Mouse (Mus musculus) forebrain, postnatal 0 days (tissue): Measurements from ENCODE around the gene Rreb1. TPM values are rescaled to one million over a fixed set of nuclear protein-coding genes. Genes with fewer than 3 reads are reported as not detected.
A peak's percentile ranks its signal among the peaks of the same experiment; 100 is the strongest.

Experiments
- ATAC-seq: fragments of 200-750 bp; cut with Nextera tagmentation; 2 replicates; pipeline ENCODE4 v1.8.0; 2017; ENCODE audit warnings: mild to moderate bottlenecking, moderate library complexity
- DNase-seq: peaks from one replicate; pipeline ENCODE4 v3.0.0-alpha.2; 2015
- H3K27ac ChIP-seq: fragments of 300-500 bp; sonication (generic); 2 replicates; pipeline ENCODE4 v1.5.1; 2014; ENCODE audit warnings: low read depth, mild to moderate bottlenecking, antibody characterized with exemption, low read length, moderate library complexity, mixed read lengths
- H3K27me3 ChIP-seq: fragments of 300-500 bp; sonication (generic); 2 replicates; pipeline ENCODE4 v1.6.1; 2014; ENCODE audit warnings: mild to moderate bottlenecking, low read length, mixed read lengths; ENCODE audit not compliant: insufficient read depth
- H3K36me3 ChIP-seq: fragments of 300-500 bp; sonication (generic); 2 replicates; pipeline ENCODE4 v1.6.1; 2014; ENCODE audit warnings: mild to moderate bottlenecking, moderate library complexity; ENCODE audit not compliant: insufficient read depth
- H3K4me1 ChIP-seq: fragments of 300-500 bp; sonication (generic); 2 replicates; pipeline ENCODE4 v1.6.1; 2014; ENCODE audit warnings: antibody characterized with exemption; ENCODE audit not compliant: insufficient read depth
- H3K4me2 ChIP-seq: fragments of 300-500 bp; sonication (generic); 2 replicates; pipeline ENCODE4 v1.6.1; 2014; ENCODE audit warnings: low read depth, mild to moderate bottlenecking, moderate library complexity
- H3K4me3 ChIP-seq: fragments of 300-500 bp; sonication (generic); 2 replicates; pipeline ENCODE4 v1.5.1; 2014; ENCODE audit warnings: low read depth, low read length, mixed read lengths
- H3K9ac ChIP-seq: fragments of 300-500 bp; sonication (generic); 2 replicates; pipeline ENCODE4 v1.6.1; 2014; ENCODE audit warnings: mild to moderate bottlenecking
- H3K9me3 ChIP-seq: fragments of 300-500 bp; sonication (generic); 2 replicates; pipeline ENCODE4 v1.6.1; 2016; ENCODE audit warnings: low read length
- CTCF ChIP-seq: sonication (generic); IDR thresholded peaks from 2 replicates; pipeline ENCODE4 v1.5.1; 2016; ENCODE audit warnings: antibody characterized with exemption, control low read depth, low read depth
- WGBS: fragments of 180-500 bp; shearing (Covaris S2); extraction: QIAGEN DNeasy Blood & Tissue Kit; methylation state at CpG from one replicate; pipeline ENCODE4 v1.1.7; 2014; 5-methylcytosine and 5-hydroxymethylcytosine counted together
- polyA plus RNA-seq: library from polyadenylated mRNA; unstranded; fragments of >200 nt; fragmentation: Nextera tagmentation; extraction: Ambion mirVana; gene quantifications from 2 replicates; pipeline ENCODE4 v1.2.1, GENCODE M21; 2015
- total RNA-seq: library from RNA; depleted of rRNA; stranded (reverse); fragments of >200 nt; gene quantifications from 2 replicates; pipeline ENCODE4 v1.2.3, GENCODE M21; 2014

The Rreb1 gene
- total and polyA plus RNA-seq, 2 experiments from 2014 or later, result 1.6 to 4.9 TPM

GRCm38 (mm10) chr13:37930621-37931020 is 152.4 kb downstream of the Rreb1 start:
- Histone ChIP-seq H3K27ac (no peak overlapping the region), H3K27me3 (no peaks in the 10 kb centered on the region), H3K4me1 (no peaks in the 10 kb centered on the region), H3K9me3 (no peaks in the 10 kb centered on the region), H3K4me2 (no peak overlapping the region), H3K4me3 (no peak overlapping the region), H3K36me3 (no peaks in the 10 kb centered on the region; the same call in 1 of the 2 replicates), H3K9ac (no peak overlapping the region)
- DNase-seq, result no peak
- 94% methylated on average over 23 of the region's 23 CpGs for WGBS
- TF ChIP-seq CTCF, result no peak
- ATAC-seq, result no peak

- Histone ChIP-seq H3K27me3 (no peaks in the 10 kb centered on the region), H3K27ac (no peak overlapping the region), H3K9me3 (no peaks in the 10 kb centered on the region), H3K9ac (no peak overlapping the region), H3K36me3 (no peaks in the 10 kb centered on the region; the same call in 1 of the 2 replicates), H3K4me2 (no peak overlapping the region), H3K4me1 (no peaks in the 10 kb centered on the region), H3K4me3 (no peak overlapping the region)
- no peak for DNase-seq
- no peak for TF ChIP-seq CTCF
- 0 out of 2 replicates have a peak, but pooled peaks have one; percentile 25 for ATAC-seq
- WGBS, result 67% methylated on average over 27 of the region's 27 CpGs
Measured at GRCm38 (mm10) chr13:37931210-37931922, 153.2 kb downstream of the Rreb1 start.

- 85% methylated on average over 4 of the region's 4 CpGs for WGBS
Measured at GRCm38 (mm10) chr13:37934075-37934474, 155.9 kb downstream of the Rreb1 start.

GRCm38 (mm10) chr13:37934920-37935319 is 156.7 kb downstream of the Rreb1 start:
- no peaks in the 10 kb centered on the region for H3K36me3 ChIP-seq
- no peaks in the 10 kb centered on the region for H3K9me3 ChIP-seq
- WGBS, result 68% methylated on average over 8 of the region's 8 CpGs
- no peak overlapping the region for H3K9ac ChIP-seq
- no peak for TF ChIP-seq CTCF
- no peaks in the 10 kb centered on the region for H3K27me3 ChIP-seq
- DNase-seq, result no peak
- no peak; the same call in 1 of the 2 replicates for ATAC-seq
- H3K27ac ChIP-seq, result no peak overlapping the region
- no peak overlapping the region for H3K4me3 ChIP-seq
- no peaks in the 10 kb centered on the region for H3K4me1 ChIP-seq
- no peak overlapping the region for H3K4me2 ChIP-seq

More at GRCm38 (mm10) chr13:37934075-37934474, 155.9 kb downstream of the Rreb1 start:
- TF ChIP-seq CTCF, result no peak
- Histone ChIP-seq H3K4me2 (no peak overlapping the region), H3K9me3 (no peaks in the 10 kb centered on the region), H3K4me1 (no peaks in the 10 kb centered on the region), H3K36me3 (no peaks in the 10 kb centered on the region; the same call in 1 of the 2 replicates), H3K4me3 (no peak overlapping the region), H3K27me3 (no peaks in the 10 kb centered on the region), H3K27ac (no peak overlapping the region), H3K9ac (no peak overlapping the region)
- no peak for ATAC-seq
- DNase-seq, result no peak

- Histone ChIP-seq H3K36me3 (no peaks in the 10 kb centered on the region), H3K4me2 (no peak overlapping the region), H3K4me1 (no peaks in the 10 kb centered on the region), H3K9me3 (no peaks in the 10 kb centered on the region), H3K9ac (no peak overlapping the region), H3K4me3 (no peak overlapping the region), H3K27ac (no peak overlapping the region), H3K27me3 (no peaks in the 10 kb centered on the region)
- no peak for ATAC-seq
- 75% methylated on average over 3 of the region's 3 CpGs for WGBS
- no peak for TF ChIP-seq CTCF
- DNase-seq, result no peak
Measured at GRCm38 (mm10) chr13:37936351-37936750, 158.2 kb downstream of the Rreb1 start.

- ATAC-seq, result no peak
- Histone ChIP-seq H3K4me2 (no peak overlapping the region), H3K27me3 (no peaks in the 10 kb centered on the region), H3K9me3 (no peaks in the 10 kb centered on the region), H3K4me1 (no peaks in the 10 kb centered on the region), H3K36me3 (no peaks in the 10 kb centered on the region), H3K4me3 (no peak overlapping the region), H3K27ac (no peak overlapping the region), H3K9ac (no peak overlapping the region)
- DNase-seq, result no peak
- no peak for TF ChIP-seq CTCF
- 90% methylated on average over 2 of the region's 2 CpGs for WGBS
Measured at GRCm38 (mm10) chr13:37940167-37940566, 162.0 kb downstream of the Rreb1 start.

GRCm38 (mm10) chr13:37940649-37941048 is 162.4 kb downstream of the Rreb1 start:
- TF ChIP-seq CTCF, result no peak
- Histone ChIP-seq H3K27me3 (no peaks in the 10 kb centered on the region), H3K9ac (no peak overlapping the region), H3K4me2 (no peak overlapping the region), H3K36me3 (no peaks in the 10 kb centered on the region), H3K4me1 (no peaks in the 10 kb centered on the region), H3K9me3 (no peaks in the 10 kb centered on the region), H3K4me3 (no peak overlapping the region), H3K27ac (no peak overlapping the region)
- ATAC-seq (no peak), DNase-seq (no peak)
- WGBS, result 61% methylated on average over 5 of the region's 5 CpGs
